Mouse (Mus musculus) G1E (cell line): Measurements from ENCODE around the gene S100a14.

Source experiments
- CTCF ChIP-seq: IDR thresholded peaks from 2 replicates; pipeline ENCODE4 v1.5.1; 2012; ENCODE audit warnings: low read depth, low read length, inconsistent platforms, mixed read lengths
- GATA1 ChIP-seq: IDR thresholded peaks from 2 replicates; pipeline ENCODE4 v1.6.1; 2012; ENCODE audit warnings: borderline replicate concordance, low read length, inconsistent platforms, mixed read lengths

DNA sequence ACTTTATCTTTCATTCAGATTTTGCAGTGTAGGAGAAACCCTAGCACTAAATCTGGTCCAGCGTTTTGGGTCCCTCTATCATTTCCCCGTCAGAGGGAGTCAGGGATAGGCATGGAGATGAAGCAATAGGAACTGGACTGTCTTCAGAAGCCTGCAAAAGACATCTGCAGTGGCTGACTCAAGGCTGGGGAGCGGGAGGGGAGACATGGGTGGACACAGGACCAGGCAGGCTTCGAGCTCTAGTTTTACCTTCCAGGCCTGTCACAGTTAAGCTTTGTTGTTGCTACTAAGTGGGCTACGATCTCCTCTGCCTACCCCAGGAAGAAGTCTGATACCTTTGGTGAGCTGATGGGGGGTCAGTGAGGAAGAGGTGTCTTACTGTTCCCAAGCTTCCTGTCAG is 14.4 kb upstream of the S100a14 start:
- TF ChIP-seq GATA1 (no peak), CTCF (no peak)
